Mouse (Mus musculus): ENCODE data around the gene Supt6. TPM values are rescaled to one million over a fixed set of nuclear protein-coding genes. Genes with fewer than 3 reads are reported as not detected.
"Not testable (repeated sequence)": the region's sequence is repeated elsewhere in the genome, so short reads cannot be mapped to it uniquely, and the experiment has no call there.

Gene Supt6
- polyA plus RNA-seq (2015; fragmentation: Nextera tagmentation; extraction: Ambion mirVana), result 23.7 and 25.5 TPM in 2 replicates

DNA sequence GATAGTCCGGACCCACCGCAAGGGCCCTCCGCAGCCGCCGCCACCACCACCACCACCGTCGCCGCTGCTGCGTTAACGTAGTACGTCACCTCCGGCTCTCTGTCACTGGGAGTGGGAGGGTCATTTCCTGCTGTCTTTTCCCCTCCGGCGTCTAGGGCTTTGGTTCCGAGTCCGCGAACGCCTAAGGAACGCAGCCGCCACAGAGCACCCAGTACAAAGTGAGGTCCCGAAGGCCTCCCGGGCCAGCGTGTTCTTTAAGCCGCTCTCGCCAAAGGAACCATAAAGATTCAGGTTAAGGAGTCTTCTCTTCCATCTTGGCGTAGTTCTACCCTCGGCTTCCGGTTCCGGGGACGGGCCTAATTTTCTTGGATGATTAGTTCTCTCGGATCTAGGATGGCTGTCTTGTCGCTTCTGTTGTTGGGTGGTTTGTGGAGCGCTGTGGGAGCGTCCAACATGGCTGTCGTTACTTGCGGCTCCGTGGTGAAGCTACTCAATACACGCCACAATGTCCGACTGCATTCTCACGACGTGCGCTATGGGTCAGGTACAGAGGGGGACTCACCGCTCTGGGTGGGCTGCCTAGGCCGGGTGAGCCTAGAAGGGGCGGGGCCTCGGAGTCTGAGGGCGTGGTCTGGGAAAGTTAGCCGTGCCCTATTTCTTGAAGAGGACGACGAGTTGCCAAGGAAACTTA, at the start of gene Supt6, which contains the start of gene Sdf2:
Gene Supt6 (minus strand): TSS at position 361 of the 691 bp plus-strand sequence.
Gene Sdf2 (plus strand): TSS at position 120 of the 691 bp plus-strand sequence.
- H3K4me1 ChIP-seq, result peaks cover 33% of the 10 kb centered on the region
- no peaks in the 10 kb centered on the region for H3K9me3 ChIP-seq
- peak within 1 kb of the TSS; percentile 90 for H3K4me3 ChIP-seq
- H3K27me3 ChIP-seq, result no peaks in the 10 kb centered on the region
- H3K9ac ChIP-seq, result peak within 1 kb of the TSS; percentile 90
- peak; percentile 93 for ATAC-seq (ENCODE audit: borderline replicate concordance, extremely low read depth, low FRiP score, low TSS enrichment)
- H3K27ac ChIP-seq, result peak within 1 kb of the TSS; percentile 97
- under 1% methylated on average over 50 of the region's 50 CpGs for WGBS
- H3K36me3 ChIP-seq, result peaks cover 3% of the 10 kb centered on the region; the same call in 1 of the 2 replicates
- peak within 1 kb of the TSS; percentile 69 for H3K4me2 ChIP-seq

DNA sequence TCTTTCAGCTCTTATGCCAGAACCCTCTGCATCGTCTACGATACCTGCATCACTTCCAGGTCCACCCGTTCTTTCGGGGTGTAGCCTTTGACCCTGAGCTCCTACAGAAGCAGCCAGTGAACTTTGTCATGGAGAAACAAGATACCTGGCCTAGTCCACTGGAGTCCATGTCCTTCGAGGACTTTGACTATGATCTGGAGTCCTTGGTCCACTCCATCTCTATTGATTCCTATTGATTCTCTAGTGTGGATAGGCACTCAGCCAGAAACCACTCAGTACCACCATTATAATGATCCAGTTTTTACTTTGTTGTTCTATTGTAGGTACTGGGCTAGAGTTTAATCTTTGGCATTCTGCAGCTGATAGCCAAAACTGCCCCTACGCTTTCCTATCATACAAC, 48.8 kb upstream of the Supt6 start:
- Histone ChIP-seq H3K27ac (no peak overlapping the region), H3K9ac (no peak overlapping the region), H3K9me3 (no peaks in the 10 kb centered on the region), H3K4me1 (no peaks in the 10 kb centered on the region), H3K4me2 (no peak overlapping the region), H3K36me3 (peaks cover 14% of the 10 kb centered on the region), H3K4me3 (no peak overlapping the region), H3K27me3 (no peaks in the 10 kb centered on the region)
- WGBS, result 94% methylated on average over 6 of the region's 6 CpGs
- no peak for ATAC-seq (ENCODE audit: borderline replicate concordance, extremely low read depth, low FRiP score, low TSS enrichment)

DNA sequence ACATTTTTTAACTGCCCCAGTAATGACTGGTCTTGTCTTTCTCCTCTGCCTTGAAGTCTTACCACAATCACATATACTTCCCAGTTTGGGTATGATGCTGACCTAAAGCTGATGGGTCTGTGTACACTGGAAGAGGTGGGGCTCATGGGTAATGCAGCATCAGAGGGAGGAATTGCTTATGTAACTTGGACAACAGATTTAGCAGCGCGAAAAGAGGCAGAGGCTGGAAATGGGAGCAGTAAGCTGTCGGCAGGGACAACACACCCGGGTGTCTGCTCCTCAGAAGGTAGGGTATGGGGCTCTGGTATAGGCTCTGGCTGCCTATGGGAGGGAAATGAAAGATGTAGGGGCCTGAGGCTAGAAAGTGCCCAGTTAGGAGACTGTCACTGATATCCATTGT, 44.9 kb upstream of the Supt6 start, which contains the start of gene BC030499:
Gene BC030499 (plus strand): TSS at position 188 of the 400 bp plus-strand sequence.
- peaks cover 48% of the 10 kb centered on the region for H3K36me3 ChIP-seq
- no peaks in the 10 kb centered on the region for H3K27me3 ChIP-seq
- ATAC-seq (ENCODE audit: borderline replicate concordance, extremely low read depth, low FRiP score, low TSS enrichment), result no peak
- no peak within 1 kb of the TSS for H3K9ac ChIP-seq
- no peaks in the 10 kb centered on the region for H3K4me1 ChIP-seq
- H3K27ac ChIP-seq, result no peak within 1 kb of the TSS
- H3K9me3 ChIP-seq, result no peaks in the 10 kb centered on the region
- H3K4me2 ChIP-seq, result no peak within 1 kb of the TSS
- 90% methylated on average over 4 of the region's 4 CpGs for WGBS
- no peak within 1 kb of the TSS for H3K4me3 ChIP-seq

DNA sequence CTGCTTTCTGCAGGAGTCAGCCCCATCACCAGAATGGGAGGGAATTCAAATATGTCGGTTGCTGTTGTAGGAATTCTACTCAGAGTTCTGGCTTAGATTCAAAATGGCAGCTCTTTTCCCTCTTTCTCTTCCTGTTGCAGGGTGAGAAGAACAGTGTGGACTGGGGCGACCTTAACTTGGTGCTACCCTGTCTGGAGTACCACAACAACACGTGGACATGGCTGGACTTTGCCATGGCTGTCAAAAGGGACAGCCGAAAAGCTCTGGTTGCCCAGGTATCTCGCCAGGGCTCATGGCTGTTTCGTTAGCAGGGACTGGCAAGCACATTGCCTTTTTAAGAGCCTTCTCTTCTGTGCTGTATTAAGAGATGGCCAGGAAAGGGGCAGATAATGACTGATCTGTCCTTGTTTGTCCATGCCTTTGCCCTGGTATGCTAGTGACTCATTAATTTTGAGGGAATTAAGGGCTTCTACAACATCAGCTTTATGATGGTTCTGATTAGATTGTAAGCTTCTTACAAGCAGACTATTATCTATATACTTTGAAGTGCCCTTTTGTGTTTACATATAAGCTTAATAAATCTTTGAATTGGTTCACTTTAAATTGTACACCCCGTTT, 43.5 kb upstream of the Supt6 start:
- WGBS, result 88% methylated on average over 7 of the region's 7 CpGs
- no peak overlapping the region for H3K9ac ChIP-seq
- no peak overlapping the region for H3K27ac ChIP-seq
- no peak overlapping the region for H3K4me3 ChIP-seq
- H3K4me1 ChIP-seq, result no peaks in the 10 kb centered on the region
- H3K4me2 ChIP-seq, result no peak overlapping the region
- no peaks in the 10 kb centered on the region for H3K9me3 ChIP-seq
- no peaks in the 10 kb centered on the region for H3K27me3 ChIP-seq
- ATAC-seq (ENCODE audit: borderline replicate concordance, extremely low read depth, low FRiP score, low TSS enrichment), result no peak
- peaks cover 62% of the 10 kb centered on the region for H3K36me3 ChIP-seq

DNA sequence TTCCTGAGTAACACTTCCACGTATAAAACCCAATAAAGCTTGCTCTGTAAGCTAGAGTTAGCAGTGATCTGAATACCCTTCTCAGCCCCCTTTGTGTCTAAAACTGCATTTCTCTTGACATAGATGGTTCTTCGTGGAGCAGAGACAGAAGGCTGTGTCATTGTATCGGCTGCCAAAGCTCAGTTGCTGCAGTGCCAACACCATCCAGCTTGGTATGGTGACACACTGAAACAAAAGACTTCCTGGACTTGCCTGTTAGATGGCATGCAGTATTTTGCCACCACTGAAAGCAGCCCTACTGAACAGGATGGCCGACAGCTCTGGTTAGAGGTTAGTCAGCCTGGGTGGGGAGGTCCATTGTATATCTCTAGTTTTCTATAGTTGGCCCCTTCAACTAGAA, 33.8 kb upstream of the Supt6 start:
- H3K4me1 ChIP-seq, result no peaks in the 10 kb centered on the region
- peaks cover 98% of the 10 kb centered on the region for H3K36me3 ChIP-seq
- no peaks in the 10 kb centered on the region for H3K27me3 ChIP-seq
- no peak overlapping the region for H3K4me3 ChIP-seq
- H3K4me2 ChIP-seq, result no peak overlapping the region
- ATAC-seq (ENCODE audit: borderline replicate concordance, extremely low read depth, low FRiP score, low TSS enrichment), result no peak
- H3K27ac ChIP-seq, result no peak overlapping the region
- no peaks in the 10 kb centered on the region for H3K9me3 ChIP-seq
- H3K9ac ChIP-seq, result no peak overlapping the region
- WGBS, result 92% methylated on average over 4 of the region's 4 CpGs

DNA sequence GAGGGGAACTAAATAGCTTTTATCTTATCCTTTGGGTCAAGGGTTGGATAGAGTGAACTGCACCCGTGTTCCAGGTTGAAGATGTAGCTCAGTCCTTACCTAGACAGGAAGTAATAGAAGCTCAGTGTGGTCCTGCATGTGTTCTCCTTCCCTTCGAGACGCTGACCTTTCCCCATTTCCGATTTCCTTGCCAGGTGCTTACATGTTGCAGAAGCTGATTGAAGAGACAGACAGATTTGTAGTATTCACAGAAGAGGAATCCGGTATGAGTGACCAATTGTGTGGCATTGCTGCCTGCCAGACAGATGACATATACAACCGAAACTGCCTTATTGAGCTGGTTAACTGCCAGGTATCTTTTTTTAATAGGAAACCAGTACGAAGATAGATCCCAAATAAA, 33.1 kb upstream of the Supt6 start:
- H3K4me3 ChIP-seq, result no peak overlapping the region
- no peak for ATAC-seq (ENCODE audit: borderline replicate concordance, extremely low read depth, low FRiP score, low TSS enrichment)
- no peaks in the 10 kb centered on the region for H3K4me1 ChIP-seq
- no peak overlapping the region for H3K4me2 ChIP-seq
- H3K27ac ChIP-seq, result no peak overlapping the region
- peaks cover 98% of the 10 kb centered on the region for H3K36me3 ChIP-seq
- no peaks in the 10 kb centered on the region for H3K27me3 ChIP-seq
- H3K9me3 ChIP-seq, result no peaks in the 10 kb centered on the region
- no peak overlapping the region for H3K9ac ChIP-seq
- 84% methylated on average over 7 of the region's 7 CpGs for WGBS

DNA sequence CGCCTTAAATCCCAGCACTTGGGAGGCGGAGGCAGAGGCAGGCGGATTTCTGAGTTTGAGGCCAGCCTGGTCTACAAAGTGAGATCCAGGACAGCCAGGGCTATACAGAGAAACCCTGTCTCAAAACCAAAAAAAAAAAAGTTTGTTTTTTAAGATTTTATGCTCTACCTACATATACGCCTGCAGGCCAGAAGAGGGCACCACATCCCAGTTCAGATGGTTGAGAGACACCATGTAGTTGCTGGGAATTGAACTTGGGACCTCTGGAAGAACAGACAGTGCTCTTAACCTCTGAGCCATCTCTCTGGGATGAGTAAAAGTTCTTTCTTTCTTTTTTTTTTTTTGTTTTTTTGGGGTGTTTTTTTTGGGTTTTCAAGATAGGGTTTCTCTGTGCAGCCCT, 30.4 kb upstream of the Supt6 start:
- H3K27ac ChIP-seq; H3K4me1 ChIP-seq; H3K9ac ChIP-seq; H3K4me3 ChIP-seq; H3K4me2 ChIP-seq; H3K27me3 ChIP-seq; ATAC-seq (ENCODE audit: borderline replicate concordance, extremely low read depth, low FRiP score, low TSS enrichment); H3K9me3 ChIP-seq: not testable (repeated sequence)
- peaks cover 100% of the 10 kb centered on the region for H3K36me3 ChIP-seq
- WGBS, result 89% methylated on average over 4 of the region's 4 CpGs

DNA sequence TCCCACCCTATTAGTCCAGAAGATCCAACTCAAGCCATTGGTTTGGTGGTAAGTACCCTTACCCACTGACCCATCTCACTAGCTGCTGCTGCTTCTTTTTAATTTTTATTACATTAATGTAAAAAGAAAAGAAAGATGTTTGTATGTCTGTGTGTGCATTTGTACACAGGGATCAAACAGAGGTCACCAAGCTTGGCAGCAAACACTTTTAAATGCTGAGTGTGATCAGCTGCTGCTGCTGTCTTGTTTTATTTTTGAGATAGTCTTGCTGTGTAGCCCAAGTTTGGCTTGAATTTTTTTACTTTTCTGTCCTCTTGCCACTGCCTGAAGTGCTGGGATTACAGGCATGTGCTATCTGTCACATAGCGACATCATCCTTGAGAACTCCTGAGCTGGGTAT, 29.8 kb upstream of the Supt6 start:
- no peak overlapping the region for H3K4me3 ChIP-seq
- no peaks in the 10 kb centered on the region for H3K4me1 ChIP-seq
- H3K9me3 ChIP-seq, result no peaks in the 10 kb centered on the region
- H3K36me3 ChIP-seq, result peaks cover 99% of the 10 kb centered on the region
- H3K27ac ChIP-seq, result no peak overlapping the region
- H3K9ac ChIP-seq, result no peak overlapping the region
- WGBS, result 97% methylated on average over 1 of the region's 1 CpGs
- no peak for ATAC-seq (ENCODE audit: borderline replicate concordance, extremely low read depth, low FRiP score, low TSS enrichment)
- H3K4me2 ChIP-seq, result no peak overlapping the region
- no peaks in the 10 kb centered on the region for H3K27me3 ChIP-seq

DNA sequence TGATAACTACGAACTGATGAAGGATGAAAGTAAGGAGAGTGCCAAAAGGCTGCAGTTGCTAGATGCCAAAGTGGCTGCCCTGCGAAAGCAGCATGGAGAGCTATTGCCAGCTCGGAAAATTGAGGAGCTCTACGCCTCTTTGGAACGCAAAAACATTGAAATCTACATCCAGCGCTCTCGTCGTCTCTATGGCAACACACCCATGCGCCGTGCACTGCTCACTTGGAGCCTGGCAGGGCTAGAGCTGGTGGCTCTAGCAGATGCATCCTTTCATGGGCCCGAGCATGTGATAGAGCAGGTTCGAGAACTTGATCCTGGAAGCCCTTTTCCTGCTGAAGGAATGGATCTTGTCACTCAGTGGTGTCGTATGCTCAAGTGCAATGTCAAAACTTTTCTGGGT, 26.2 kb upstream of the Supt6 start:
- 83% methylated on average over 13 of the region's 13 CpGs for WGBS
- Histone ChIP-seq H3K36me3 (peaks cover 96% of the 10 kb centered on the region), H3K4me2 (no peak overlapping the region), H3K9ac (no peak overlapping the region), H3K4me3 (no peak overlapping the region), H3K9me3 (no peaks in the 10 kb centered on the region), H3K27me3 (no peaks in the 10 kb centered on the region), H3K4me1 (no peaks in the 10 kb centered on the region), H3K27ac (no peak overlapping the region)
- no peak for ATAC-seq (ENCODE audit: borderline replicate concordance, extremely low read depth, low FRiP score, low TSS enrichment)

DNA sequence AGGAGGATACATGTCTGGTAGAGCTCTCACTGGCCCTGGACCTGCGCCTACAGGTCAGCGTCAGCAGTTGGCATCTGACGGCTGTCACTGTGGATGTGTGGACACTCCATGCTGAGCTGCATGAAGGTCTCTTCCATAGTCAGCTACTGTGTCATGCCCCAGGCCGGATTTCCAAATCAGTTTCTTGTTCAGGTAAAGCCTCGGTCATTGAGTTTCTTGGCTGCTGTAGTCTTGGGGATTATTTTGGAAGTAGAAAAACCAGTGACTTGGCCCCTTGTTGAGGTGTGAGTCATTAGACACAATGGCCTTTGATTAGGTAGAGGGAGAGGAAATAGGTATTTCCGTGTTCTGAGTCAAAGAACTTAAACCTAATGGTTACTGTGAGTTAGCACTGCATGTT, 19.8 kb upstream of the Supt6 start:
- Histone ChIP-seq H3K4me3 (no peak overlapping the region), H3K4me1 (peaks cover 8% of the 10 kb centered on the region; the same call in 1 of the 2 replicates), H3K4me2 (no peak overlapping the region), H3K9me3 (no peaks in the 10 kb centered on the region), H3K9ac (no peak overlapping the region), H3K27me3 (peaks cover 2% of the 10 kb centered on the region; the same call in 1 of the 2 replicates), H3K27ac (no peak overlapping the region), H3K36me3 (peaks cover 67% of the 10 kb centered on the region)
- 89% methylated on average over 6 of the region's 6 CpGs for WGBS
- ATAC-seq (ENCODE audit: borderline replicate concordance, extremely low read depth, low FRiP score, low TSS enrichment), result no peak

DNA sequence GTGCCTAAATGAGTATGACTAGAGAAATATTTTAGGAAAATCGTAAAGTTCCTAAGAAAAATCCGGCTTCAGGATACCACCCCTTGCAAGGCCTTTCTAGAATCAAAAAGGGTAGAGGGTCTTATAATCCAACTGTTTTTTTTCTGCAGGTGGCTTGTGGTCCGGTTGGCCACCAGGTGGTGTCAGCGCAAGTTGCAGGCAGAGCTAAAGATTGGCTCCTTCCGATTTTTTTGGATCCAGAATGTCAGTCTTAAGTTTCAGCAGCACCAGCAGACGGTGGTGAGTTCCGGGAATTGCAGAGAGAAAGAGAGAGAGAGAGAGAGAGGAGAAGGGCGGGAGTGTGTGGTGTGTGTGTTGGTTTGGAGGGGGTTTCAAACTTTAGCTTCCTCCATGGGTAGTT, 16.8 kb upstream of the Supt6 start:
- peak overlapping the region; percentile 77 for H3K4me2 ChIP-seq
- ATAC-seq (ENCODE audit: borderline replicate concordance, extremely low read depth, low FRiP score, low TSS enrichment), result no peak
- 2% methylated on average over 8 of the region's 8 CpGs for WGBS
- peak overlapping the region; percentile 80; the same call in 1 of the 2 replicates for H3K9ac ChIP-seq
- peak overlapping the region; percentile 24; the same call in 1 of the 2 replicates for H3K27ac ChIP-seq
- H3K27me3 ChIP-seq, result peaks cover 12% of the 10 kb centered on the region; the same call in 1 of the 2 replicates
- H3K36me3 ChIP-seq, result peaks cover 40% of the 10 kb centered on the region
- no peaks in the 10 kb centered on the region for H3K9me3 ChIP-seq
- peaks cover 8% of the 10 kb centered on the region; the same call in 1 of the 2 replicates for H3K4me1 ChIP-seq
- peak overlapping the region; percentile 99 for H3K4me3 ChIP-seq

Measured in lung, embryonic 15.5 days (tissue).